Comparison of ENCODE assay signal across 21 mouse cellular contexts in the genomic region with DNA sequence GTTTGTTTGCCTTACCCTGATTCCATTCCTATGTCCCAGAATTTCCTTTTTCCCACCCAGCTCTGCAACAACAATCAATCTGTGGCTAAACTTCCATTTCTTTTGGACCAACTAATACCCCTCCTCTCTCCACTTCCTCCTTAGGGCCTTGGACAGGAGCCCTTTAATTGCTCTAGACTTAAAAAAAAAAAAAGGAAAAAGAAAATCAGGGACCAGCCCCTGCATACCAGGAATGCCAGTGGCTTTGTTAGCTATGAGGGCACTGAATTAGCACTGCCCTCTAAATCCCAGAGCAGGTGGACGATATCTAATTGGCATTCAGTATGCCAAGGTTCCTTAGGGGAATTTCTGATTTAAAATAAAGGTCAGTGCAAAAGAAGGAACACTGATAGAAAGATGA. TPM values are rescaled to one million over a fixed set of nuclear protein-coding genes. Genes with fewer than 3 reads are reported as not detected.
A peak's percentile ranks its signal among the peaks of the same experiment; 100 is the strongest.
DNase-seq lines count a peak whose midpoint lies in the region; ATAC-seq and TF ChIP-seq lines count a peak whose summit lies in the region.
"Had no signal": no experiment of that assay in that cellular context is flagged by ENCODE, and none has a peak within 500 bp of the region (broad histone marks: within the 10 kb centered on the region; RNA-seq: fewer than 3 reads in every experiment).

No protein-coding gene starts in this region.

- H3K4me3 ChIP-seq in lung, embryonic 16.5 days (ENCODE audit: low read length) = no peak overlapping the region
- no peak overlapping the region for H3K4me3 ChIP-seq in gastrocnemius, adult 2 months
- H3K4me3 ChIP-seq: embryonic facial prominence, embryonic 12.5 days; forebrain, embryonic 10.5 days; lung, embryonic 15.5 days; neural tube, embryonic 15.5 days had no signal

- H3K4me1 ChIP-seq in lung, embryonic 16.5 days (replicated peaks; ENCODE audit: control insufficient read depth, insufficient read depth, low read length) = no peaks in the 10 kb centered on the region; the same call in 1 of the 2 replicates
- H3K4me1 ChIP-seq: embryonic facial prominence, embryonic 12.5 days; neural tube, embryonic 15.5 days had no signal

- TF ChIP-seq CTCF in gastrocnemius, adult 2 months (IDR thresholded peaks at IDR 0.05) = no peak

- no peak overlapping the region for H3K27ac ChIP-seq in lung, embryonic 16.5 days (ENCODE audit: low read length)
- no peak overlapping the region for H3K27ac ChIP-seq in gastrocnemius, adult 2 months
- H3K27ac ChIP-seq: embryonic facial prominence, embryonic 12.5 days; forebrain, embryonic 10.5 days; hindbrain, embryonic 14.5 days; lung, embryonic 15.5 days; neural tube, embryonic 15.5 days; stomach, postnatal 0 days had no signal

- H3K27me3 ChIP-seq in lung, embryonic 16.5 days (ENCODE audit: control insufficient read depth, insufficient read depth, low read depth, low read length) = no peaks in the 10 kb centered on the region
- H3K27me3 ChIP-seq: embryonic facial prominence, embryonic 12.5 days; lung, embryonic 15.5 days; neural tube, embryonic 15.5 days had no signal

- no peak overlapping the region for H3K4me2 ChIP-seq in lung, embryonic 16.5 days (ENCODE audit: low read depth, low read length)
- H3K4me2 ChIP-seq: embryonic facial prominence, embryonic 12.5 days; hindbrain, embryonic 14.5 days; liver, embryonic 11.5 days; lung, embryonic 15.5 days; neural tube, embryonic 15.5 days had no signal

- peak; percentile 17 to 41 for DNase-seq in heart, adult 9 months (ENCODE audit: low spot score in 2 of 2)
- DNase-seq in heart, postnatal 14 days = no peak
- no peak for DNase-seq in lung, postnatal 25 days (ENCODE audit: low spot score)
- peak; percentile 95 for DNase-seq in Muller cell, postnatal 12 days (ENCODE audit: inconsistent ontology term)
- DNase-seq in kidney, postnatal 14 days = peak; percentile 28
- no peak for DNase-seq in gastrocnemius, adult 2 months
- no peak for DNase-seq in liver
- DNase-seq: adrenal gland, postnatal 25 days; cerebellum, postnatal 25 days; thymus, postnatal 25 days had no signal

- H3K9ac ChIP-seq in lung, embryonic 16.5 days (ENCODE audit: low read length) = no peak overlapping the region
- H3K9ac ChIP-seq: embryonic facial prominence, embryonic 12.5 days; hindbrain, embryonic 14.5 days; lung, embryonic 15.5 days; neural tube, embryonic 15.5 days had no signal

- peak; percentile 52; the same call in 1 of the 2 replicates for ATAC-seq in lung, embryonic 16.5 days (ENCODE audit: low read depth)
- ATAC-seq: activated CD4-positive, CD25-positive, alpha-beta regulatory T cell, adult 4 months; CD4-positive, CD25-positive, alpha-beta regulatory T cell, adult 4 months; intestine, postnatal 0 days had no signal

- 38% methylated on average over 1 of the region's 1 CpGs for WGBS in lung, embryonic 16.5 days

- intact Hi-C loops in heart, postnatal 14 days (cut with DNase I) = no loop called here
- intact Hi-C loops in gastrocnemius, adult 2 months (cut with DNase I) = no loop called here

- 0 out of 2 replicates have a peak, but pooled peaks cover 2% of the 10 kb centered on the region for H3K9me3 ChIP-seq in lung, embryonic 16.5 days (ENCODE audit: control insufficient read depth, low read length)
- H3K9me3 ChIP-seq: embryonic facial prominence, embryonic 12.5 days; forebrain, embryonic 10.5 days; lung, embryonic 15.5 days; neural tube, embryonic 15.5 days had no signal

- H3K36me3 ChIP-seq in lung, embryonic 16.5 days (ENCODE audit: control insufficient read depth, insufficient read depth, low read length) = 0 out of 2 replicates have a peak, but pooled peaks cover 2% of the 10 kb centered on the region
- H3K36me3 ChIP-seq: embryonic facial prominence, embryonic 12.5 days had no signal

RNA-seq across cellular contexts. Expression of a gene that starts 47.6 kb away (rescaled TPM):
- total RNA-seq in heart, postnatal 14 days (2021) = 10 to 100 TPM; 16.9 to 20.9 TPM
- polyA plus RNA-seq in lung, embryonic 16.5 days (2015; fragmentation: Nextera tagmentation; extraction: Ambion mirVana) = 8.9 and 9.1 TPM in 2 replicates
- total RNA-seq in gastrocnemius, adult 2 months (2021) = 1 to 10 TPM; 6.1 to 6.3 TPM
- polyA plus RNA-seq: CD4-positive, CD25-positive, alpha-beta regulatory T cell, adult 4 months had no signal

Comparison
In these comparisons a context has a peak if more than half of its experiments do, and no peak if none do; other contexts are left out.
1. DNase-seq: peak in heart, adult 9 months (2 of 2), Muller cell, postnatal 12 days (single experiment) and kidney, postnatal 14 days (single experiment); none in heart, postnatal 14 days (0 of 2), lung, postnatal 25 days (single experiment), gastrocnemius, adult 2 months (single experiment) and liver (single experiment).